9 mouse cellular contexts compared by ENCODE assay signal in genomic region chr12:81719161-81719560, GRCm38 (mm10).
A peak's percentile ranks its signal among the peaks of the same experiment; 100 is the strongest.
DNase-seq lines count a peak whose midpoint lies in the region; ATAC-seq and TF ChIP-seq lines count a peak whose summit lies in the region.
"Had no signal": no experiment of that assay in that cellular context is flagged by ENCODE, and none has a peak within 500 bp of the region (broad histone marks: within the 10 kb centered on the region; RNA-seq: fewer than 3 reads in every experiment).

No protein-coding gene starts in this region.

- 2% methylated on average over 5 of the region's 5 CpGs for WGBS in bone marrow, adult 2 months
- 84% methylated on average over 5 of the region's 5 CpGs for WGBS in hindbrain, embryonic 11.5 days
- WGBS in midbrain, embryonic 16.5 days: 73% methylated on average over 5 of the region's 5 CpGs

- H3K27ac ChIP-seq in bone marrow, adult 2 months (ENCODE audit: control insufficient read depth, insufficient read depth, low read depth, low read length, poor library complexity): peak overlapping the region; percentile 68; the same call in 1 of the 2 replicates
- no peak overlapping the region for H3K27ac ChIP-seq in hindbrain, embryonic 11.5 days (ENCODE audit: low read depth, low read length)
- H3K27ac ChIP-seq in midbrain, embryonic 16.5 days (ENCODE audit: low read length): no peak overlapping the region
- H3K27ac ChIP-seq: neural tube, embryonic 13.5 days had no signal

- peak; percentile 20 for DNase-seq in layer of hippocampus, adult 9-10 months (ENCODE audit: low spot score)
- no peak for DNase-seq in layer of hippocampus, postnatal 25 days (ENCODE audit: extremely low spot score in 1 of 2, low spot score in 1 of 2)
- peak; percentile 16 for DNase-seq in Muller cell, postnatal 12 days (ENCODE audit: inconsistent ontology term)
- peak; percentile 55 to 70 for DNase-seq in lung, postnatal 4 days
- no peak for DNase-seq in hindbrain, embryonic 11.5 days (ENCODE audit: low spot score)
- DNase-seq in urinary bladder, adult 2 months (ENCODE audit: low spot score): no peak

- no peak for TF ChIP-seq POLR2A in bone marrow, adult 2 months (IDR thresholded peaks at IDR 0.05; ENCODE audit: borderline replicate concordance, control insufficient read depth, low read depth, low read length)

- no peak overlapping the region for H3K4me2 ChIP-seq in hindbrain, embryonic 11.5 days (replicated peaks; ENCODE audit: low read depth, low read length)
- H3K4me2 ChIP-seq in midbrain, embryonic 16.5 days (ENCODE audit: low read length): no peak overlapping the region
- H3K4me2 ChIP-seq: neural tube, embryonic 13.5 days had no signal

- H3K36me3 ChIP-seq in hindbrain, embryonic 11.5 days (ENCODE audit: control insufficient read depth, insufficient read depth, low read length): no peaks in the 10 kb centered on the region
- H3K36me3 ChIP-seq in midbrain, embryonic 16.5 days (ENCODE audit: control insufficient read depth, insufficient read depth, low read length): peaks cover 22% of the 10 kb centered on the region

- H3K4me3 ChIP-seq in bone marrow, adult 2 months (replicated peaks; ENCODE audit: control insufficient read depth, low read depth, low read length): no peak overlapping the region
- H3K4me3 ChIP-seq in hindbrain, embryonic 11.5 days (ENCODE audit: low read depth, low read length): no peak overlapping the region
- no peak overlapping the region for H3K4me3 ChIP-seq in midbrain, embryonic 16.5 days (ENCODE audit: low read depth, low read length)
- H3K4me3 ChIP-seq: neural tube, embryonic 13.5 days had no signal

- no peaks in the 10 kb centered on the region for H3K9me3 ChIP-seq in hindbrain, embryonic 11.5 days (ENCODE audit: control insufficient read depth, low read length)
- H3K9me3 ChIP-seq in midbrain, embryonic 16.5 days (replicated peaks; ENCODE audit: control insufficient read depth, low read length, poor library complexity, severe bottlenecking): no peaks in the 10 kb centered on the region
- H3K9me3 ChIP-seq: neural tube, embryonic 13.5 days had no signal

- H3K9ac ChIP-seq in hindbrain, embryonic 11.5 days (ENCODE audit: low read depth, low read length): no peak overlapping the region
- H3K9ac ChIP-seq in midbrain, embryonic 16.5 days (ENCODE audit: low read depth, low read length): no peak overlapping the region
- H3K9ac ChIP-seq: neural tube, embryonic 13.5 days had no signal

- H3K27me3 ChIP-seq in hindbrain, embryonic 11.5 days (ENCODE audit: control insufficient read depth, insufficient read depth, low read length): no peaks in the 10 kb centered on the region
- no peaks in the 10 kb centered on the region for H3K27me3 ChIP-seq in midbrain, embryonic 16.5 days (ENCODE audit: control insufficient read depth, insufficient read depth, low read depth, low read length)
- H3K27me3 ChIP-seq: neural tube, embryonic 13.5 days had no signal

- no peak for TF ChIP-seq CTCF in bone marrow, adult 2 months (IDR thresholded peaks at IDR 0.05; ENCODE audit: control insufficient read depth, insufficient read depth, low read length)

- no peak for ATAC-seq in hindbrain, embryonic 11.5 days (ENCODE audit: low FRiP score)
- no peak for ATAC-seq in midbrain, embryonic 16.5 days

- peaks cover 14% of the 10 kb centered on the region for H3K4me1 ChIP-seq in bone marrow, adult 2 months (ENCODE audit: control insufficient read depth, insufficient read depth, low read length)
- H3K4me1 ChIP-seq in hindbrain, embryonic 11.5 days (replicated peaks; ENCODE audit: control insufficient read depth, insufficient read depth, low read length): no peaks in the 10 kb centered on the region
- H3K4me1 ChIP-seq in midbrain, embryonic 16.5 days (ENCODE audit: control insufficient read depth, insufficient read depth, low read length): no peaks in the 10 kb centered on the region
- H3K4me1 ChIP-seq: neural tube, embryonic 13.5 days had no signal

Comparison
In these comparisons a context has a peak if more than half of its experiments do, and no peak if none do; other contexts are left out.
1. DNase-seq: peak in layer of hippocampus, adult 9-10 months (single experiment), Muller cell, postnatal 12 days (single experiment) and lung, postnatal 4 days (2 of 2); none in layer of hippocampus, postnatal 25 days (0 of 2), hindbrain, embryonic 11.5 days (single experiment) and urinary bladder, adult 2 months (single experiment).